ENCODE assay signal across 21 mouse cellular contexts in genomic region chr9:116923151-116923550, GRCm38 (mm10).
DNase-seq lines count a peak whose midpoint lies in the region; ATAC-seq and TF ChIP-seq lines count a peak whose summit lies in the region.
"Had no signal": no experiment of that assay in that cellular context is flagged by ENCODE, and none has a peak within 500 bp of the region (broad histone marks: within the 10 kb centered on the region; RNA-seq: fewer than 3 reads in every experiment).

No protein-coding gene starts in this region.

- H3K36me3 ChIP-seq in embryonic facial prominence, embryonic 11.5 days (replicated peaks; ENCODE audit: control insufficient read depth, insufficient read depth, low read depth, low read length) = no peaks in the 10 kb centered on the region
- no peaks in the 10 kb centered on the region for H3K36me3 ChIP-seq in embryonic facial prominence, embryonic 10.5 days (replicated peaks)
- H3K36me3 ChIP-seq in embryonic facial prominence, embryonic 14.5 days (ENCODE audit: control insufficient read depth, insufficient read depth, low read length) = no peaks in the 10 kb centered on the region
- H3K36me3 ChIP-seq in limb, embryonic 12.5 days = peaks cover 3% of the 10 kb centered on the region; the same call in 1 of the 2 replicates
- H3K36me3 ChIP-seq: forebrain, embryonic 10.5 days; hindbrain, embryonic 10.5 days; liver, embryonic 15.5 days; midbrain, embryonic 15.5 days had no signal

- no peaks in the 10 kb centered on the region for H3K9me3 ChIP-seq in embryonic facial prominence, embryonic 11.5 days (replicated peaks; ENCODE audit: control insufficient read depth, low read length)
- H3K9me3 ChIP-seq in embryonic facial prominence, embryonic 10.5 days = no peaks in the 10 kb centered on the region
- no peaks in the 10 kb centered on the region for H3K9me3 ChIP-seq in embryonic facial prominence, embryonic 14.5 days (ENCODE audit: control insufficient read depth, low read length)
- H3K9me3 ChIP-seq in limb, embryonic 12.5 days = no peaks in the 10 kb centered on the region
- H3K9me3 ChIP-seq: forebrain, embryonic 10.5 days; heart, embryonic 10.5 days; liver, embryonic 15.5 days; midbrain, embryonic 15.5 days had no signal

- H3K4me1 ChIP-seq in embryonic facial prominence, embryonic 11.5 days (ENCODE audit: control insufficient read depth, insufficient read depth, low read length) = no peaks in the 10 kb centered on the region
- H3K4me1 ChIP-seq in embryonic facial prominence, embryonic 10.5 days = peaks cover 28% of the 10 kb centered on the region
- H3K4me1 ChIP-seq in embryonic facial prominence, embryonic 14.5 days (ENCODE audit: control insufficient read depth, insufficient read depth, low read length) = peaks cover 36% of the 10 kb centered on the region
- peaks cover 30% of the 10 kb centered on the region for H3K4me1 ChIP-seq in limb, embryonic 12.5 days (replicated peaks)
- H3K4me1 ChIP-seq: heart, embryonic 10.5 days; liver, embryonic 15.5 days had no signal

- no peak overlapping the region for H3K4me3 ChIP-seq in embryonic facial prominence, embryonic 11.5 days (ENCODE audit: low read depth, low read length)
- H3K4me3 ChIP-seq in embryonic facial prominence, embryonic 10.5 days = no peak overlapping the region
- H3K4me3 ChIP-seq in embryonic facial prominence, embryonic 14.5 days (ENCODE audit: low read depth, low read length) = no peak overlapping the region
- peak overlapping the region; percentile 33 for H3K4me3 ChIP-seq in gastrocnemius, adult 2 months
- H3K4me3 ChIP-seq in limb, embryonic 12.5 days (replicated peaks) = no peak overlapping the region
- H3K4me3 ChIP-seq: forebrain, embryonic 10.5 days; heart, embryonic 10.5 days; hindbrain, embryonic 10.5 days; layer of hippocampus, adult 2 months; left cerebral cortex, adult 2 months; liver, embryonic 15.5 days; midbrain, embryonic 15.5 days had no signal

- no peak overlapping the region for H3K4me2 ChIP-seq in embryonic facial prominence, embryonic 11.5 days (ENCODE audit: low read depth, low read length)
- no peak overlapping the region for H3K4me2 ChIP-seq in embryonic facial prominence, embryonic 14.5 days (ENCODE audit: low read depth, low read length)
- peak overlapping the region; percentile 22 for H3K4me2 ChIP-seq in limb, embryonic 12.5 days
- H3K4me2 ChIP-seq: liver, embryonic 15.5 days; midbrain, embryonic 15.5 days had no signal

- peak; percentile 15 for DNase-seq in embryonic facial prominence, embryonic 11.5 days (ENCODE audit: low spot score)
- DNase-seq in embryonic facial prominence, embryonic 10.5 days (ENCODE audit: low spot score) = no peak
- peak; percentile 74 for DNase-seq in embryonic facial prominence, embryonic 14.5 days (ENCODE audit: low spot score)
- peak; percentile 65 for DNase-seq in gastrocnemius, adult 2 months
- no peak for DNase-seq in spleen, postnatal 10 days (ENCODE audit: low spot score in 2 of 2)
- no peak for DNase-seq in frontal cortex, postnatal 25 days (ENCODE audit: low spot score in 2 of 2)
- DNase-seq: B cell, adult 2 months; forebrain, postnatal 0 days; kidney, adult 18-20 months; kidney, postnatal 14 days; right cerebral cortex, postnatal 14 days had no signal

- 62% methylated on average over 8 of the region's 8 CpGs for WGBS in embryonic facial prominence, embryonic 11.5 days
- WGBS in embryonic facial prominence, embryonic 10.5 days = 72% methylated on average over 8 of the region's 8 CpGs
- 55% methylated on average over 8 of the region's 8 CpGs for WGBS in embryonic facial prominence, embryonic 14.5 days
- WGBS in limb, embryonic 12.5 days = 36% methylated on average over 8 of the region's 8 CpGs

- H3K27me3 ChIP-seq in embryonic facial prominence, embryonic 11.5 days (ENCODE audit: control insufficient read depth, insufficient read depth, low read length) = no peaks in the 10 kb centered on the region
- H3K27me3 ChIP-seq in embryonic facial prominence, embryonic 10.5 days (replicated peaks; ENCODE audit: low read depth, poor library complexity, severe bottlenecking) = peaks cover 30% of the 10 kb centered on the region
- H3K27me3 ChIP-seq in embryonic facial prominence, embryonic 14.5 days (replicated peaks; ENCODE audit: control insufficient read depth, insufficient read depth, low read length) = no peaks in the 10 kb centered on the region
- H3K27me3 ChIP-seq in limb, embryonic 12.5 days = 0 out of 2 replicates have a peak, but pooled peaks cover 5% of the 10 kb centered on the region
- H3K27me3 ChIP-seq: liver, embryonic 15.5 days had no signal

- intact Hi-C loops in gastrocnemius, adult 2 months (cut with DNase I) = no loop called here

- H3K9ac ChIP-seq in embryonic facial prominence, embryonic 11.5 days (replicated peaks; ENCODE audit: low read length) = no peak overlapping the region
- H3K9ac ChIP-seq in embryonic facial prominence, embryonic 14.5 days (ENCODE audit: low read depth, low read length) = no peak overlapping the region
- H3K9ac ChIP-seq in limb, embryonic 12.5 days (replicated peaks) = no peak overlapping the region
- H3K9ac ChIP-seq: forebrain, postnatal 0 days; liver, embryonic 15.5 days; midbrain, embryonic 15.5 days had no signal

- no peak for ATAC-seq in embryonic facial prominence, embryonic 11.5 days (replicated peaks; ENCODE audit: insufficient number of reproducible peaks, low FRiP score, low TSS enrichment, low read depth)
- ATAC-seq in embryonic facial prominence, embryonic 14.5 days (ENCODE audit: low read depth) = no peak
- ATAC-seq in limb, embryonic 12.5 days (ENCODE audit: insufficient number of reproducible peaks, insufficient read depth, low FRiP score, low TSS enrichment, low read depth) = no peak
- ATAC-seq in inflammation-experienced regulatory T-cells, adult 6 months = no peak
- ATAC-seq: forebrain, postnatal 0 days; midbrain, embryonic 15.5 days had no signal

- TF ChIP-seq CTCF in gastrocnemius, adult 2 months (IDR thresholded peaks at IDR 0.05) = no peak

- no peak overlapping the region for H3K27ac ChIP-seq in embryonic facial prominence, embryonic 11.5 days (replicated peaks; ENCODE audit: low read depth, low read length)
- no peak overlapping the region for H3K27ac ChIP-seq in embryonic facial prominence, embryonic 10.5 days (replicated peaks)
- H3K27ac ChIP-seq in embryonic facial prominence, embryonic 14.5 days (replicated peaks; ENCODE audit: low read depth, low read length) = no peak overlapping the region
- H3K27ac ChIP-seq in gastrocnemius, adult 2 months = no peak overlapping the region
- H3K27ac ChIP-seq in limb, embryonic 12.5 days = no peak overlapping the region
- H3K27ac ChIP-seq: forebrain, embryonic 10.5 days; heart, embryonic 10.5 days; hindbrain, embryonic 10.5 days; layer of hippocampus, adult 2 months; left cerebral cortex, adult 2 months; liver, embryonic 15.5 days; midbrain, embryonic 15.5 days; stomach, postnatal 0 days had no signal

Comparison
In these comparisons a context has a peak if more than half of its experiments do, and no peak if none do; other contexts are left out.
1. DNase-seq: peak in embryonic facial prominence, embryonic 11.5 days (single experiment), embryonic facial prominence, embryonic 14.5 days (single experiment) and gastrocnemius, adult 2 months (single experiment); none in embryonic facial prominence, embryonic 10.5 days (single experiment), spleen, postnatal 10 days (0 of 2) and frontal cortex, postnatal 25 days (0 of 2).